Mouse (Mus musculus): ENCODE measurements around the gene Rsf1. TPM values are rescaled to one million over a fixed set of nuclear protein-coding genes. Genes with fewer than 3 reads are reported as not detected.

Gene Rsf1
- polyA plus RNA-seq, 1 experiment, result 15.2 TPM

DNA sequence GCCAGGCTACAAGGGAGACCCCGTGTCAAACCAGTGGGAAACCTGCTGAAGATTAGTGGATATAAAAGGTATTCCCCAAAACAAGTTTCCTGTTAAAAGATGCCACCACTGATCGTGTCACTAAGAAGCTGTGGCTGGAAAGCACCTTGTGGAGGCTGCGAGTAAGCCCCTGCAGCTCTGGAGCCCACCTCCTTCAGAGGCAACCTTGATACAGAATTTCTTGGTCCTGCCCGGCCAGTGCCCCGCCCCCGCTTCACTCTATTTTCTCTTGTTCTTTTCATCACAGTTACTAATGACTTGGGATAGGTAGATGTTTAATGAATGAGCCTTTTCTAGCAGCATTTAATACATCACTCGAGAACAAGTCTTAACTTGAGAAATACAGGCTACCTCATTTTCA is 146.4 kb downstream of the Rsf1 start:
- no peak for DNase-seq
- 84% methylated on average over 7 of the region's 7 CpGs for WGBS
- Histone ChIP-seq H3K4me1 (ENCODE audit: control insufficient read depth, insufficient read depth, low read length) (0 out of 2 replicates have a peak, but pooled peaks cover 3% of the 10 kb centered on the region), H3K27ac (ENCODE audit: insufficient read depth, low read length) (no peak overlapping the region), H3K4me3 (replicated peaks; ENCODE audit: insufficient read depth, low read depth, low read length) (no peak overlapping the region), H3K27me3 (ENCODE audit: control insufficient read depth, insufficient read depth, low read length) (no peaks in the 10 kb centered on the region)
- TF ChIP-seq CTCF (IDR thresholded peaks at IDR 0.05; ENCODE audit: borderline replicate concordance, insufficient read depth, low read depth, low read length) (no peak), POLR2A (IDR thresholded peaks at IDR 0.05; ENCODE audit: borderline replicate concordance, insufficient read depth, low read length) (no peak)

DNA sequence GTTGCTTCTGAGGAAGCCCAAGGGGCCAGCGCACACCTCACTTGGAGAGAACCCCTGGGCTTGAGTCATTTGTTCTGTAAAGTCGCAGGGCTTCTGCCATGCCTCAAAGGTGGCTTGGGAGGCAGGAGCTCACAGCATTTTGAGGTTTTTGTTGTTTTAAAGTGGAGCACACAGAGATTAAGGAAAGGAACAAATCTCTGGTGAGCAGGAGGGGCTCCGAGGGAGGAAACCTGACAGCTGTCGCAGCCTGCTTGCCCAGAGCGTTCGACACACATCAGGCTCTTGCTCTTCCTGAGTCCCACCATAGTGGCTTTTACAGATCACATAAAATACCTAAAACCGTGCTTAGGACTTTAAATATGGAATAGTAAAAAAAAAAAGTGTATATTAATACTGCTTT is 147.1 kb downstream of the Rsf1 start:
- TF ChIP-seq CTCF (IDR thresholded peaks at IDR 0.05; ENCODE audit: borderline replicate concordance, insufficient read depth, low read depth, low read length) (no peak), POLR2A (IDR thresholded peaks at IDR 0.05; ENCODE audit: borderline replicate concordance, insufficient read depth, low read length) (no peak)
- no peaks in the 10 kb centered on the region for H3K27me3 ChIP-seq (ENCODE audit: control insufficient read depth, insufficient read depth, low read length)
- no peak overlapping the region for H3K4me3 ChIP-seq (replicated peaks; ENCODE audit: insufficient read depth, low read depth, low read length)
- WGBS, result 67% methylated on average over 7 of the region's 7 CpGs
- H3K4me1 ChIP-seq (ENCODE audit: control insufficient read depth, insufficient read depth, low read length), result 0 out of 2 replicates have a peak, but pooled peaks cover 3% of the 10 kb centered on the region
- no peak overlapping the region for H3K27ac ChIP-seq (ENCODE audit: insufficient read depth, low read length)
- DNase-seq, result no peak

DNA sequence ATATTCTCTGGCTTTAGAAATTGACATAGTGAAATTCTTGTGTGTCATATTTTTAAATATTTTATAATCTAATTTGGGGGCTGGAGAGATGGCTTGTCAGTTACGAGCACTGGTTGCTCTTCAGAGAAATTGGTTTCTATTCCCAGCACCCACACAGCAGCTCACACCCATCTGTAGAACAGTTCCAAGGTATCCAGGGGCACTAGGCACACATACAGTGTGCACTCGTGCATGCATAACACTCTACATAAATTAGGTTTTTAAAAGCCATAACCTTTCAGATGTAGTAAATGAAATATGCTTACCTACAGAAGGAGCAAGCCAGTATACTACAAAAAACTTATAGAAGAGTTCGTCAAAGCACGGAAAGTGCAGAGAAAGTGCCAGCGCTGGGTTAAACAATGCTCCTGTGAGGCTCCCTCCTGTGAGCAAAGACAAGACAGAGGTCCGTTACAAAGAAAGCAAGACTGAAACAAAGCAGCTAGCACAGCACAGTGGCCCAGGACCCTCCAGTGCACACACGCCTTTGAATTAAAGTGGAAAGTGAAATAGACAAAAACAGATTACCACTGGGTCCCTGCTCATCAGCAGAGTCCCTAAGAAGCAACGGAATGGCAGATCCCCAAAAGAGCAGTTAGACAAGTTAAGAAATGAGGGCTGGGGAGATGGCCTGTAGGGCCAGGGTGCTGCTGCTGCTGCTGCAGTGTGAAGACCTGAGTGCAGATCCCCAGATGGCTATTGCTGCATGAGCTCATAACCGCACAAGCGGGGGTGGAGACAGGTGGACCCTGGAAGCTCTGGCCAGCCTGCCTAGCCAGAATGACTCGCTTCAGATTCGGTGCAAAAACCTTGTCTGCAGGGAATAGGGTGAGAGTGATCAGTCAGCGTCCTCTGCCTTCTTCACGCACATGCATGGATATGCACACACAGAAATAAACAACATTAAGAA is 149.3 kb downstream of the Rsf1 start:
- Histone ChIP-seq H3K27me3 (ENCODE audit: control insufficient read depth, insufficient read depth, low read length) (no peaks in the 10 kb centered on the region), H3K27ac (ENCODE audit: insufficient read depth, low read length) (no peak overlapping the region), H3K4me3 (replicated peaks; ENCODE audit: insufficient read depth, low read depth, low read length) (no peak overlapping the region), H3K4me1 (ENCODE audit: control insufficient read depth, insufficient read depth, low read length) (0 out of 2 replicates have a peak, but pooled peaks cover 3% of the 10 kb centered on the region)
- TF ChIP-seq CTCF (IDR thresholded peaks at IDR 0.05; ENCODE audit: borderline replicate concordance, insufficient read depth, low read depth, low read length), result no peak
- WGBS, result 37% methylated on average over 14 of the region's 14 CpGs
- no peak for DNase-seq

GRCm38 (mm10) chr7:97730427-97730826 is 150.7 kb downstream of the Rsf1 start:
- no peak overlapping the region for H3K27ac ChIP-seq (ENCODE audit: insufficient read depth, low read length)

GRCm38 (mm10) chr7:97733606-97734005 is 153.9 kb downstream of the Rsf1 start:
- no peak overlapping the region for H3K27ac ChIP-seq (ENCODE audit: insufficient read depth, low read length)
- TF ChIP-seq CTCF (IDR thresholded peaks at IDR 0.05; ENCODE audit: borderline replicate concordance, insufficient read depth, low read depth, low read length) (no peak), POLR2A (IDR thresholded peaks at IDR 0.05; ENCODE audit: borderline replicate concordance, insufficient read depth, low read length) (no peak)
- DNase-seq, result no peak
- H3K27me3 ChIP-seq (ENCODE audit: control insufficient read depth, insufficient read depth, low read length), result no peaks in the 10 kb centered on the region
- WGBS, result 90% methylated on average over 5 of the region's 5 CpGs
- peaks cover 6% of the 10 kb centered on the region for H3K4me1 ChIP-seq (ENCODE audit: control insufficient read depth, insufficient read depth, low read length)
- H3K4me3 ChIP-seq (replicated peaks; ENCODE audit: insufficient read depth, low read depth, low read length), result no peak overlapping the region

More at GRCm38 (mm10) chr7:97730427-97730826, 150.7 kb downstream of the Rsf1 start:
- TF ChIP-seq POLR2A (IDR thresholded peaks at IDR 0.05; ENCODE audit: borderline replicate concordance, insufficient read depth, low read length), result no peak
- TF ChIP-seq CTCF (IDR thresholded peaks at IDR 0.05; ENCODE audit: borderline replicate concordance, insufficient read depth, low read depth, low read length), result no peak
- Histone ChIP-seq H3K27me3 (ENCODE audit: control insufficient read depth, insufficient read depth, low read length) (no peaks in the 10 kb centered on the region), H3K4me3 (replicated peaks; ENCODE audit: insufficient read depth, low read depth, low read length) (no peak overlapping the region), H3K4me1 (ENCODE audit: control insufficient read depth, insufficient read depth, low read length) (peaks cover 3% of the 10 kb centered on the region; the same call in 1 of the 2 replicates)
- no peak for DNase-seq
- 48% methylated on average over 3 of the region's 3 CpGs for WGBS

GRCm38 (mm10) chr7:97735021-97735420 is 155.3 kb downstream of the Rsf1 start:
- H3K4me3 ChIP-seq (replicated peaks; ENCODE audit: insufficient read depth, low read depth, low read length), result no peak overlapping the region
- TF ChIP-seq POLR2A (IDR thresholded peaks at IDR 0.05; ENCODE audit: borderline replicate concordance, insufficient read depth, low read length) (no peak), CTCF (IDR thresholded peaks at IDR 0.05; ENCODE audit: borderline replicate concordance, insufficient read depth, low read depth, low read length) (no peak)
- no peak overlapping the region for H3K27ac ChIP-seq (ENCODE audit: insufficient read depth, low read length)
- peaks cover 3% of the 10 kb centered on the region for H3K4me1 ChIP-seq (ENCODE audit: control insufficient read depth, insufficient read depth, low read length)
- H3K27me3 ChIP-seq (ENCODE audit: control insufficient read depth, insufficient read depth, low read length), result no peaks in the 10 kb centered on the region
- no peak for DNase-seq
- 85% methylated on average over 8 of the region's 8 CpGs for WGBS

- Histone ChIP-seq H3K4me3 (replicated peaks; ENCODE audit: insufficient read depth, low read depth, low read length) (no peak overlapping the region), H3K27me3 (ENCODE audit: control insufficient read depth, insufficient read depth, low read length) (no peaks in the 10 kb centered on the region), H3K27ac (ENCODE audit: insufficient read depth, low read length) (no peak overlapping the region), H3K4me1 (ENCODE audit: control insufficient read depth, insufficient read depth, low read length) (peaks cover 3% of the 10 kb centered on the region)
- 83% methylated on average over 4 of the region's 4 CpGs for WGBS
- no peak for TF ChIP-seq CTCF (IDR thresholded peaks at IDR 0.05; ENCODE audit: borderline replicate concordance, insufficient read depth, low read depth, low read length)
- TF ChIP-seq POLR2A (IDR thresholded peaks at IDR 0.05; ENCODE audit: borderline replicate concordance, insufficient read depth, low read length), result no peak
- DNase-seq, result no peak
Observed at GRCm38 (mm10) chr7:97735886-97736420, 156.3 kb downstream of the Rsf1 start.

DNA sequence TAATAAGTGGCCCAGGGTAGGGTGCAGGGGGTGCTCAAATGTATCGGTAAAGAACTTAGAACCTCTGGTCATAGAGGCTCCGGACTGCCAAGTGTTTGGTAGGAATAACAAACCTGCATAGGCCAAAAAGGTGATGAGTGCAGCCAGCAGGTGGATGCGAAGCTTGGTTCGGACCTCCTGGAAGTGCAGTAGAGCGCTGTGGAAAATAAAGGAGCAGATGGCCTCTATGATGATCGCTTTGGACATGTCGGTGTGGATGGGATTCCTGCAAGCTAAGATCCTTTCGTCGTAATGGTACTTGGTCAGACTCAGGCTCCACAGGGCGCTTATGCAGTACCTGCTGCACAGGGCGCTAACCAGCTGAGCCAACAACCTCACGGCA is 157.6 kb downstream of the Rsf1 start:
- Histone ChIP-seq H3K27me3 (ENCODE audit: control insufficient read depth, insufficient read depth, low read length) (no peaks in the 10 kb centered on the region), H3K4me1 (ENCODE audit: control insufficient read depth, insufficient read depth, low read length) (peaks cover 3% of the 10 kb centered on the region), H3K4me3 (replicated peaks; ENCODE audit: insufficient read depth, low read depth, low read length) (peak overlapping the region; percentile 88), H3K27ac (ENCODE audit: insufficient read depth, low read length) (peak overlapping the region; percentile 2; the same call in 1 of the 2 replicates)
- WGBS, result 2% methylated on average over 12 of the region's 12 CpGs
- no peak for TF ChIP-seq POLR2A (IDR thresholded peaks at IDR 0.05; ENCODE audit: borderline replicate concordance, insufficient read depth, low read length)
- no peak for TF ChIP-seq CTCF (IDR thresholded peaks at IDR 0.05; ENCODE audit: borderline replicate concordance, insufficient read depth, low read depth, low read length)
- DNase-seq, result peak in 1 of 2 experiments; percentile 52
